In the genomic region with DNA sequence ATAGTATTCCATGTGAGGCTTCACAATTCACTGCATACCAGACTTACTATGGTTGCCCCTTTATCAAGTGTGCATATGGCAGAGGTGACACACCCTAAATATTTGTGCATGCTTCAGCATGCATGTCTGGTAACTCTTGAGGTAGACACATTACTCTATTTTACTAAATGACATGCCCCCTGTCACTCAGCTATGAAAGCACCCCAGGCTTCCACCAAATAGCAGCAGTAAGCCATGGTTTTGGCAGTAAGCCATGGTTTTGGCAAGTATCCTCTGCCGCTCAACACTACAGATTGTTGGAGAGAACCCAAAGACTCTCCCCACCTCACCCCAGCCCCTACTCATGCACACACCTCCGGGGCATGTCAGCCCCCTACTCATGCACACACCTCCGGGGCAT, we compare ENCODE assay signal across 15 mouse cellular contexts.
DNase-seq lines count a peak whose midpoint lies in the region; ATAC-seq and TF ChIP-seq lines count a peak whose summit lies in the region.
"Had no signal": no experiment of that assay in that cellular context is flagged by ENCODE, and none has a peak within 500 bp of the region (broad histone marks: within the 10 kb centered on the region; RNA-seq: fewer than 3 reads in every experiment).

No protein-coding gene starts in this region.

- no peaks in the 10 kb centered on the region for H3K9me3 ChIP-seq in heart, embryonic 16.5 days (replicated peaks; ENCODE audit: control insufficient read depth, low read length)
- no peaks in the 10 kb centered on the region for H3K9me3 ChIP-seq in lung, postnatal 0 days (ENCODE audit: low read length)
- H3K9me3 ChIP-seq in limb, embryonic 14.5 days (ENCODE audit: control insufficient read depth, low read length) = no peaks in the 10 kb centered on the region
- H3K9me3 ChIP-seq: liver, embryonic 13.5 days had no signal

- H3K27ac ChIP-seq in heart, embryonic 16.5 days (ENCODE audit: low read length) = peak overlapping the region; percentile 36
- H3K27ac ChIP-seq in lung, postnatal 0 days (ENCODE audit: low read length) = no peak overlapping the region
- no peak overlapping the region for H3K27ac ChIP-seq in limb, embryonic 14.5 days (replicated peaks; ENCODE audit: low read depth, low read length)
- H3K27ac ChIP-seq: liver, embryonic 13.5 days; macrophage had no signal

- peak; percentile 57; the same call in 1 of the 2 replicates for ATAC-seq in heart, embryonic 16.5 days (replicated peaks; ENCODE audit: extremely low read depth, insufficient read depth, low FRiP score)
- no peak for ATAC-seq in lung, postnatal 0 days
- no peak for ATAC-seq in limb, embryonic 14.5 days (ENCODE audit: low FRiP score, low read depth)
- ATAC-seq: inflammation-experienced regulatory T-cells, adult 6 months; midbrain, embryonic 16.5 days had no signal

- 37% methylated on average over 3 of the region's 3 CpGs for WGBS in heart, embryonic 16.5 days
- 48% methylated on average over 3 of the region's 3 CpGs for WGBS in lung, postnatal 0 days
- 67% methylated on average over 3 of the region's 3 CpGs for WGBS in limb, embryonic 14.5 days

- no peaks in the 10 kb centered on the region for H3K27me3 ChIP-seq in heart, embryonic 16.5 days (ENCODE audit: control insufficient read depth, insufficient read depth, low read length)
- no peaks in the 10 kb centered on the region for H3K27me3 ChIP-seq in lung, postnatal 0 days (replicated peaks; ENCODE audit: insufficient read depth, low read length)
- no peaks in the 10 kb centered on the region for H3K27me3 ChIP-seq in limb, embryonic 14.5 days (ENCODE audit: control insufficient read depth, insufficient read depth, low read length)
- H3K27me3 ChIP-seq: liver, embryonic 13.5 days had no signal

- H3K9ac ChIP-seq in heart, embryonic 16.5 days (ENCODE audit: low read length) = no peak overlapping the region
- no peak overlapping the region for H3K9ac ChIP-seq in lung, postnatal 0 days (replicated peaks; ENCODE audit: low read depth)
- no peak overlapping the region for H3K9ac ChIP-seq in limb, embryonic 14.5 days (ENCODE audit: low read depth, low read length, severe bottlenecking)
- H3K9ac ChIP-seq: liver, embryonic 13.5 days had no signal

- H3K4me3 ChIP-seq in heart, embryonic 16.5 days (ENCODE audit: low read length) = no peak overlapping the region
- no peak overlapping the region for H3K4me3 ChIP-seq in lung, postnatal 0 days (ENCODE audit: low read depth, low read length)
- H3K4me3 ChIP-seq in limb, embryonic 14.5 days (replicated peaks; ENCODE audit: low read length) = no peak overlapping the region
- H3K4me3 ChIP-seq: liver, embryonic 13.5 days had no signal

- peak; percentile 48 for DNase-seq in cerebellum, adult 9-10 months
- no peak for DNase-seq in cerebellum, adult 8-10 months
- DNase-seq in heart, adult 8-10 months (ENCODE audit: low spot score) = no peak
- peak; percentile 8 for DNase-seq in lung, postnatal 0 days (ENCODE audit: low spot score)
- DNase-seq in lung, postnatal 25 days (ENCODE audit: low spot score) = no peak
- peak; percentile 57 for DNase-seq in limb, embryonic 14.5 days (ENCODE audit: low spot score)
- no peak for DNase-seq in ovary, postnatal 10 days (ENCODE audit: low spot score)
- DNase-seq: adrenal gland, postnatal 14 days; embryo, embryonic 11 days; liver, embryonic 13.5 days; thymus, adult 18-20 months had no signal

- no peak for TF ChIP-seq CTCF in lung, postnatal 0 days (IDR thresholded peaks at IDR 0.05)

- no peak overlapping the region for H3K4me2 ChIP-seq in heart, embryonic 16.5 days (ENCODE audit: low read depth, low read length)
- H3K4me2 ChIP-seq in lung, postnatal 0 days (replicated peaks; ENCODE audit: low read depth, low read length) = no peak overlapping the region
- H3K4me2 ChIP-seq in limb, embryonic 14.5 days (replicated peaks; ENCODE audit: low read depth, low read length, severe bottlenecking) = no peak overlapping the region
- H3K4me2 ChIP-seq: liver, embryonic 13.5 days had no signal

- no peak for TF ChIP-seq POLR2A in limb, embryonic 14.5 days (IDR thresholded peaks at IDR 0.05; ENCODE audit: borderline replicate concordance, extremely low read depth, insufficient read depth, insufficient read length)

- H3K36me3 ChIP-seq in heart, embryonic 16.5 days (ENCODE audit: control insufficient read depth, insufficient read depth) = peaks cover 21% of the 10 kb centered on the region
- H3K36me3 ChIP-seq in lung, postnatal 0 days (ENCODE audit: insufficient read depth, low read length) = peaks cover 20% of the 10 kb centered on the region; the same call in 1 of the 2 replicates
- peaks cover 60% of the 10 kb centered on the region for H3K36me3 ChIP-seq in limb, embryonic 14.5 days (ENCODE audit: control insufficient read depth, insufficient read depth, low read length)

- peaks cover 14% of the 10 kb centered on the region for H3K4me1 ChIP-seq in heart, embryonic 16.5 days (ENCODE audit: control insufficient read depth, insufficient read depth, low read length)
- no peaks in the 10 kb centered on the region for H3K4me1 ChIP-seq in lung, postnatal 0 days (ENCODE audit: insufficient read depth, low read depth, low read length)
- no peaks in the 10 kb centered on the region for H3K4me1 ChIP-seq in limb, embryonic 14.5 days (ENCODE audit: control insufficient read depth, insufficient read depth, low read length)
- H3K4me1 ChIP-seq: liver, embryonic 13.5 days had no signal

- no peak for TF ChIP-seq EP300 in lung, postnatal 0 days (IDR thresholded peaks at IDR 0.05)

Comparison
In these comparisons a context has a peak if more than half of its experiments do, and no peak if none do; other contexts are left out.
1. DNase-seq: peak in cerebellum, adult 9-10 months (single experiment), lung, postnatal 0 days (single experiment) and limb, embryonic 14.5 days (single experiment); none in cerebellum, adult 8-10 months (single experiment), heart, adult 8-10 months (single experiment), lung, postnatal 25 days (single experiment) and ovary, postnatal 10 days (single experiment).